Comparison of ENCODE assay signal across 11 mouse cellular contexts in the genomic region with DNA sequence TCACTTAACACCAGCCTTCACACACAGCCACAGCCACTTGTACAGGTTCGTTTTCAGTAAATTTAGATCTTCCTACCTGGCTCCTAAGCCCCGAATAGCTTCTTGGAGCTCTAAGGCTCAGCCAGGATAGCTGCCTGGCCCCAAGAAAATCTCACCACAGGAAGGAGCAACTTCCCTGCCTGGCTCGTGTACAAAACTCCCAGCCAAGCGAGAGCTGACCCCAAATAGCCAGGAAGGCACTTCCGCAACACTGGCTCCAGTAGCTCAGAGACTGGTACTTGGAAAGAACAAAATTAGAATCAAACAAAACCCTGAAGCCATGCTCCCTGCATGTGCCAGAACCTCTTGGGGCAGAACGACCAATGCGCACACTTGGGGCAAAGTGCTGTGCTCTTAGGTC. TPM values are rescaled to one million over a fixed set of nuclear protein-coding genes. Genes with fewer than 3 reads are reported as not detected.
DNase-seq lines count a peak whose midpoint lies in the region; ATAC-seq and TF ChIP-seq lines count a peak whose summit lies in the region.
"Had no signal": no experiment of that assay in that cellular context is flagged by ENCODE, and none has a peak within 500 bp of the region (broad histone marks: within the 10 kb centered on the region; RNA-seq: fewer than 3 reads in every experiment).

No protein-coding gene starts in this region.

- 80% methylated on average over 7 of the region's 7 CpGs for WGBS in heart, embryonic 10.5 days
- 85% methylated on average over 7 of the region's 7 CpGs for WGBS in thymus, adult 2 months
- 84% methylated on average over 7 of the region's 7 CpGs for WGBS in midbrain, embryonic 10.5 days
- WGBS in hindbrain, embryonic 11.5 days: 90% methylated on average over 7 of the region's 7 CpGs

- no peak overlapping the region for H3K4me2 ChIP-seq in hindbrain, embryonic 11.5 days (replicated peaks; ENCODE audit: low read depth, low read length)
- H3K4me2 ChIP-seq: midbrain, embryonic 12.5 days had no signal

- no peak for ATAC-seq in hindbrain, embryonic 11.5 days (ENCODE audit: low FRiP score)
- ATAC-seq: intestine, embryonic 16.5 days had no signal

- H3K27me3 ChIP-seq in heart, embryonic 10.5 days (ENCODE audit: insufficient read depth, poor library complexity, severe bottlenecking): no peaks in the 10 kb centered on the region
- H3K27me3 ChIP-seq in thymus, adult 2 months (ENCODE audit: control insufficient read depth, insufficient read depth, low read length): no peaks in the 10 kb centered on the region
- H3K27me3 ChIP-seq in midbrain, embryonic 10.5 days (ENCODE audit: low read depth, poor library complexity, severe bottlenecking): no peaks in the 10 kb centered on the region
- no peaks in the 10 kb centered on the region for H3K27me3 ChIP-seq in hindbrain, embryonic 11.5 days (ENCODE audit: control insufficient read depth, insufficient read depth, low read length)
- H3K27me3 ChIP-seq: midbrain, embryonic 12.5 days had no signal

- no peak for TF ChIP-seq POLR2A in thymus, adult 2 months (IDR thresholded peaks at IDR 0.05; ENCODE audit: control insufficient read depth, extremely low read depth, insufficient read depth, low read length, poor library complexity)

- no peak overlapping the region for H3K4me3 ChIP-seq in heart, embryonic 10.5 days
- H3K4me3 ChIP-seq in thymus, adult 2 months (ENCODE audit: control insufficient read depth, insufficient read depth, low read length): no peak overlapping the region
- H3K4me3 ChIP-seq in midbrain, embryonic 10.5 days: no peak overlapping the region
- H3K4me3 ChIP-seq in hindbrain, embryonic 11.5 days (ENCODE audit: low read depth, low read length): no peak overlapping the region
- H3K4me3 ChIP-seq: midbrain, embryonic 12.5 days had no signal

- no peaks in the 10 kb centered on the region for H3K9me3 ChIP-seq in heart, embryonic 10.5 days
- H3K9me3 ChIP-seq in midbrain, embryonic 10.5 days (replicated peaks): no peaks in the 10 kb centered on the region
- no peaks in the 10 kb centered on the region for H3K9me3 ChIP-seq in hindbrain, embryonic 11.5 days (ENCODE audit: control insufficient read depth, low read length)
- H3K9me3 ChIP-seq: midbrain, embryonic 12.5 days had no signal

- peaks cover 96% of the 10 kb centered on the region for H3K36me3 ChIP-seq in heart, embryonic 10.5 days
- H3K36me3 ChIP-seq in thymus, adult 2 months (ENCODE audit: control insufficient read depth, insufficient read depth, low read length): peaks cover 47% of the 10 kb centered on the region
- H3K36me3 ChIP-seq in midbrain, embryonic 10.5 days: peaks cover 99% of the 10 kb centered on the region
- peaks cover 14% of the 10 kb centered on the region for H3K36me3 ChIP-seq in hindbrain, embryonic 11.5 days (ENCODE audit: control insufficient read depth, insufficient read depth, low read length)

- no peak for TF ChIP-seq CTCF in thymus, adult 2 months (IDR thresholded peaks at IDR 0.05; ENCODE audit: borderline replicate concordance, control insufficient read depth, extremely low read depth, insufficient read depth, low read length, poor library complexity)

- H3K27ac ChIP-seq in heart, embryonic 10.5 days: no peak overlapping the region
- peak overlapping the region; percentile 4; the same call in 1 of the 2 replicates for H3K27ac ChIP-seq in thymus, adult 2 months (ENCODE audit: control insufficient read depth, insufficient read depth, low read length)
- H3K27ac ChIP-seq in midbrain, embryonic 10.5 days (replicated peaks): no peak overlapping the region
- no peak overlapping the region for H3K27ac ChIP-seq in hindbrain, embryonic 11.5 days (ENCODE audit: low read depth, low read length)
- H3K27ac ChIP-seq: midbrain, embryonic 12.5 days had no signal

- H3K9ac ChIP-seq in hindbrain, embryonic 11.5 days (ENCODE audit: low read depth, low read length): no peak overlapping the region
- H3K9ac ChIP-seq: midbrain, embryonic 12.5 days had no signal

- H3K4me1 ChIP-seq in heart, embryonic 10.5 days: no peaks in the 10 kb centered on the region
- no peaks in the 10 kb centered on the region for H3K4me1 ChIP-seq in thymus, adult 2 months (replicated peaks; ENCODE audit: control insufficient read depth, insufficient read depth, low read length)
- no peaks in the 10 kb centered on the region for H3K4me1 ChIP-seq in midbrain, embryonic 10.5 days
- no peaks in the 10 kb centered on the region for H3K4me1 ChIP-seq in hindbrain, embryonic 11.5 days (replicated peaks; ENCODE audit: control insufficient read depth, insufficient read depth, low read length)
- H3K4me1 ChIP-seq: midbrain, embryonic 12.5 days had no signal

- DNase-seq in heart, adult 11 months: peak; percentile 96
- DNase-seq in heart, embryonic 10.5 days (ENCODE audit: low spot score): no peak
- no peak for DNase-seq in thymus, adult 2 months
- no peak for DNase-seq in thymus, postnatal 10 days (ENCODE audit: low spot score in 2 of 2)
- DNase-seq in kidney, postnatal 10 days: peak; percentile 56
- DNase-seq in midbrain, embryonic 10.5 days (ENCODE audit: low spot score): no peak
- no peak for DNase-seq in urinary bladder, postnatal 4 days (ENCODE audit: low spot score in 2 of 2)
- no peak for DNase-seq in hindbrain, embryonic 11.5 days (ENCODE audit: low spot score)
- DNase-seq: thymus, adult 18-20 months had no signal

RNA-seq across cellular contexts. Expression of a gene that starts 0.5 kb away (rescaled TPM):
- polyA plus RNA-seq in heart, embryonic 10.5 days (2016; fragmentation: Nextera tagmentation; extraction: Ambion mirVana): 2.4 and 2.5 TPM in 2 replicates
- polyA plus RNA-seq in thymus, adult 2 months (2012; rRNA removed): 57.9 and 80.7 TPM in 2 replicates
- 3.8 and 4.1 TPM in 2 replicates for polyA plus RNA-seq in midbrain, embryonic 10.5 days (2016; fragmentation: Nextera tagmentation; extraction: Ambion mirVana)
- 3.1 and 4.4 TPM in 2 replicates for polyA plus RNA-seq in hindbrain, embryonic 11.5 days (2014; fragmentation: Nextera tagmentation; extraction: Ambion mirVana)

RNA-seq across cellular contexts. Expression of a gene that starts 47.2 kb away (rescaled TPM):
- 23.7 and 28.2 TPM in 2 replicates for polyA plus RNA-seq in heart, embryonic 10.5 days (2016; fragmentation: Nextera tagmentation; extraction: Ambion mirVana)
- polyA plus RNA-seq in thymus, adult 2 months (2012; rRNA removed): 41.0 and 42.1 TPM in 2 replicates
- 31.1 and 32.7 TPM in 2 replicates for polyA plus RNA-seq in midbrain, embryonic 10.5 days (2016; fragmentation: Nextera tagmentation; extraction: Ambion mirVana)
- polyA plus RNA-seq in hindbrain, embryonic 11.5 days (2014; fragmentation: Nextera tagmentation; extraction: Ambion mirVana): 27.1 and 29.8 TPM in 2 replicates

RNA-seq across cellular contexts. Expression of a gene that starts 47.3 kb away (rescaled TPM):
- 26.4 and 33.5 TPM in 2 replicates for polyA plus RNA-seq in heart, embryonic 10.5 days (2016; fragmentation: Nextera tagmentation; extraction: Ambion mirVana)
- 47.7 and 54.3 TPM in 2 replicates for polyA plus RNA-seq in thymus, adult 2 months (2012; rRNA removed)
- 44.2 and 45.3 TPM in 2 replicates for polyA plus RNA-seq in midbrain, embryonic 10.5 days (2016; fragmentation: Nextera tagmentation; extraction: Ambion mirVana)
- 19.5 and 23.3 TPM in 2 replicates for polyA plus RNA-seq in hindbrain, embryonic 11.5 days (2014; fragmentation: Nextera tagmentation; extraction: Ambion mirVana)

RNA-seq across cellular contexts. Expression of a gene that starts 47.5 kb away (rescaled TPM):
- 1.5 and 1.7 TPM in 2 replicates for polyA plus RNA-seq in heart, embryonic 10.5 days (2016; fragmentation: Nextera tagmentation; extraction: Ambion mirVana)
- 11.9 and 12.1 TPM in 2 replicates for polyA plus RNA-seq in thymus, adult 2 months (2012; rRNA removed)
- 1.7 and 1.8 TPM in 2 replicates for polyA plus RNA-seq in midbrain, embryonic 10.5 days (2016; fragmentation: Nextera tagmentation; extraction: Ambion mirVana)
- 1.0 and 2.0 TPM in 2 replicates for polyA plus RNA-seq in hindbrain, embryonic 11.5 days (2014; fragmentation: Nextera tagmentation; extraction: Ambion mirVana)

Comparison
In these comparisons a context has a peak if more than half of its experiments do, and no peak if none do; other contexts are left out.
1. DNase-seq: peak in heart, adult 11 months (single experiment) and kidney, postnatal 10 days (single experiment); none in heart, embryonic 10.5 days (single experiment), thymus, adult 2 months (single experiment), thymus, postnatal 10 days (0 of 2), midbrain, embryonic 10.5 days (single experiment), urinary bladder, postnatal 4 days (0 of 2) and hindbrain, embryonic 11.5 days (single experiment).
2. RNA of a gene that starts 0.5 kb away (polyA plus RNA-seq): 57.9 to 80.7 TPM in thymus, adult 2 months; 3.1 to 4.4 TPM in hindbrain, embryonic 11.5 days, 3.8 to 4.1 TPM in midbrain, embryonic 10.5 days and 2.4 to 2.5 TPM in heart, embryonic 10.5 days; every median in the first group is over 10 times any median in the second.